Mouse (Mus musculus) gastrocnemius, adult 2 months (tissue): ENCODE measurements around the gene Syf2. TPM values are rescaled to one million over a fixed set of nuclear protein-coding genes. Genes with fewer than 3 reads are reported as not detected.
A peak's percentile ranks its signal among the peaks of the same experiment; 100 is the strongest.

Experiments used
- DNase-seq: peaks from one replicate; pipeline ENCODE4 v3.0.0; 2022
- H3K27ac ChIP-seq: fragments of 200-600 bp; 2 replicates; pipeline ENCODE4 v1.8.1; 2022; ENCODE audit warnings: mild to moderate bottlenecking
- H3K4me3 ChIP-seq: fragments of 200-600 bp; 2 replicates; pipeline ENCODE4 v1.8.1; 2022; ENCODE audit warnings: mild to moderate bottlenecking, moderate library complexity
- CTCF ChIP-seq: fragments of 200-600 bp; IDR thresholded peaks from 2 replicates; pipeline ENCODE4 v1.8.1; 2022; ENCODE audit warnings: antibody characterized with exemption, mild to moderate bottlenecking, moderate library complexity
- intact Hi-C: fragments of 180-260 bp; cut with DNase I; formaldehyde crosslinking; loops from one replicate; pipeline ENCODE4 v1.15.1; 2025
- total RNA-seq, 2 experiments: library from RNA; stranded (reverse); gene quantifications; 2 replicates each; pipeline ENCODE4 v1.2.3; 2021

The Syf2 gene
- total RNA-seq, 2 experiments from 2014 or later, result 39.5 to 40.9 TPM

- H3K27ac ChIP-seq, result no peak overlapping the region
- H3K4me3 ChIP-seq, result no peak overlapping the region
- intact Hi-C loops, result no loop called here
- DNase-seq, result no peak
- TF ChIP-seq CTCF, result no peak
Measured at GRCm38 (mm10) chr4:134955845-134956244, 25.1 kb downstream of the Syf2 start.

GRCm38 (mm10) chr4:134956328-134956727 lies 25.6 kb downstream of the Syf2 start:
- Histone ChIP-seq H3K27ac (no peak overlapping the region), H3K4me3 (no peak overlapping the region)
- TF ChIP-seq CTCF, result peak; percentile 80
- intact Hi-C loops, result no loop called here
- DNase-seq, result peak; percentile 78

- H3K27ac ChIP-seq, result no peak overlapping the region
- DNase-seq, result no peak
- no peak overlapping the region for H3K4me3 ChIP-seq
- TF ChIP-seq CTCF, result peak; percentile 50
- intact Hi-C loops, result no loop called here
Measured at GRCm38 (mm10) chr4:134963021-134963776, 32.5 kb downstream of the Syf2 start.

- no peak for TF ChIP-seq CTCF
- H3K4me3 ChIP-seq, result no peak overlapping the region
- no peak for DNase-seq
- H3K27ac ChIP-seq, result no peak overlapping the region
- intact Hi-C loops, result no loop called here
Measured at GRCm38 (mm10) chr4:134967887-134968604, 37.3 kb downstream of the Syf2 start.

- Histone ChIP-seq H3K4me3 (no peak overlapping the region), H3K27ac (no peak overlapping the region)
- no peak for DNase-seq
- TF ChIP-seq CTCF, result no peak
- intact Hi-C loops, result no loop called here
Measured at GRCm38 (mm10) chr4:134968605-134968976, 37.9 kb downstream of the Syf2 start.

GRCm38 (mm10) chr4:134975261-134975928 lies 44.7 kb downstream of the Syf2 start:
- intact Hi-C loops, result no loop called here
- no peak for DNase-seq
- no peak overlapping the region for H3K4me3 ChIP-seq
- TF ChIP-seq CTCF, result peak; percentile 39
- no peak overlapping the region for H3K27ac ChIP-seq

- DNase-seq, result no peak
- no peak for TF ChIP-seq CTCF
- intact Hi-C loops, result no loop called here
- Histone ChIP-seq H3K4me3 (no peak overlapping the region), H3K27ac (no peak overlapping the region)
Measured at GRCm38 (mm10) chr4:134975929-134976308, 45.2 kb downstream of the Syf2 start.

GRCm38 (mm10) chr4:134978930-134979329 lies 48.2 kb downstream of the Syf2 start:
- intact Hi-C loops, result no loop called here
- H3K27ac ChIP-seq, result no peak overlapping the region
- H3K4me3 ChIP-seq, result no peak overlapping the region
- DNase-seq, result no peak
- TF ChIP-seq CTCF, result no peak

GRCm38 (mm10) chr4:134981959-134982431 lies 51.3 kb downstream of the Syf2 start:
- TF ChIP-seq CTCF, result no peak
- Histone ChIP-seq H3K4me3 (no peak overlapping the region), H3K27ac (no peak overlapping the region)
- no peak for DNase-seq
- intact Hi-C loops, result no loop called here

- no peak for DNase-seq
- Histone ChIP-seq H3K27ac (no peak overlapping the region), H3K4me3 (no peak overlapping the region)
- TF ChIP-seq CTCF, result no peak
- intact Hi-C loops, result no loop called here
Measured at GRCm38 (mm10) chr4:134983136-134983535, 52.4 kb downstream of the Syf2 start.

- Histone ChIP-seq H3K27ac (no peak overlapping the region), H3K4me3 (no peak overlapping the region)
- DNase-seq, result no peak
- intact Hi-C loops, result no loop called here
- peak; percentile 50 for TF ChIP-seq CTCF
Measured at GRCm38 (mm10) chr4:134984555-134984954, 53.9 kb downstream of the Syf2 start.

GRCm38 (mm10) chr4:134985626-134986335 lies 55.1 kb downstream of the Syf2 start:
- peak; percentile 74 for DNase-seq
- TF ChIP-seq CTCF, result no peak
- intact Hi-C loops, result no loop called here
- Histone ChIP-seq H3K4me3 (no peak overlapping the region), H3K27ac (0 out of 2 replicates have a peak overlapping the region, but pooled peaks have one; percentile 3)

GRCm38 (mm10) chr4:134986336-134986635 lies 55.6 kb downstream of the Syf2 start:
- peak; percentile 46 for DNase-seq
- intact Hi-C loops, result no loop called here
- no peak overlapping the region for H3K4me3 ChIP-seq
- 0 out of 2 replicates have a peak overlapping the region, but pooled peaks have one; percentile 3 for H3K27ac ChIP-seq
- TF ChIP-seq CTCF, result no peak
